Mouse (Mus musculus): Measurements from ENCODE around the gene Gpr15.

DNA sequence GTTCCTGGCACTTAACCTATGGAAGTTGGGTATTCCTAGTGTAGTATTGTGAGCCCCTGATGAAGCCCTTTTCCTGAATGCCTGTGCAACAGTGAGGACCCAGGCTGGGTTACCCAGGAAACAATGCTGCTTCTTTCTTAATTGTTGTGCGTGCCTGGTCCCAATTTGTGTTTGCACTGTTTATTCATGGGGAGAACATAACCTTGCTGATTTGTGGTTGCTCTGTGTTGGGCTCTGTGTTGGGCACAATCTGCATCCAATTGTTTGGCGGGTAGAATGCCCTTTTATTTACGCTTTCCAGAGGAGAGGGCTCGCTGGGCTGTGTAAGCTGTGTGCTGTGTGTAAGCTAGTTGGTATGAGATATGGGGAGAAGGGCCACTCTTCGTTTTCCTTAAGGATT, 41.4 kb downstream of the Gpr15 start:
- TF ChIP-seq CTCF (IDR thresholded peaks at IDR 0.05; ENCODE audit: insufficient read depth, low read length) (no peak), POLR2A (IDR thresholded peaks at IDR 0.05; ENCODE audit: borderline replicate concordance, extremely low read depth, low read depth, low read length) (no peak)
